Mouse (Mus musculus) heart, adult 11 months (tissue): ENCODE data around the gene Ube2i.
"Not testable (repeated sequence)": the region's sequence is repeated elsewhere in the genome, so short reads cannot be mapped to it uniquely, and the experiment has no call there.

ENCODE experiments used
- DNase-seq: peaks from one replicate; pipeline ENCODE4 v3.0.0; 2022

Ube2i gene

GRCm38 (mm10) chr17:25252643-25253042 lies 21.8 kb downstream of the Ube2i start:
- no peak for DNase-seq

DNA sequence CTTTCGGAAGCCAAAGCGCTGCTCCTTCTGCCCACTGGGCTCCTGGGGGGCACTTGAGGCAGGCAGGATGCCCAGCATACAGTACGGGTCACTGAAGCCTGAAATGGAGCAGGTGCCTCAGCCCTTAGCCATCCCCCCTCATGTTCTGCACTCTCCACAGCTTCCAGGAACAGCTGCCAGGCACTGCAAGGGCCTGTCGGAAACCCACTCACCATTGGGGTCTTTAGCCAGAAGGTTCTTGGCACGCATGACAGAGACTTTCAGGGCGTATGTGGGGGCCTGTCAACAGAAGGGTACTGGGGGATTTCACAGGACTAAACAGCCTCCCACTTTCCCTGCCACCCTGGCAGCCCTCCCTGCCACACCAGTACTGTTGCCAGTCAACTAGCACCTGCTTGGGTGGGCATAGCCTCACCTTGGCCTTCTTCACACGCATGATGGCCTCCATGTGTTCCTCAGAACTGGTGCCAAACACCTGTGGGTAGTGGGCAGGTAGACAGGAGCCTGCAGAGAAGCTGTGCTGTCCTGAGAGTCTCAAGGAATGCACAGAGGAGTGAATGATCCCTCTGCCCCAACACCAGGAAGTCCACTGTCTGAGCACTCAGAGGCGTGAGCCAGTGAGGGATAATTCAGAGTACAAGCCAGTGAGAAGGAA lies 24.1 kb downstream of the Ube2i start:
- no peak for DNase-seq

- DNase-seq: no peak
These were observed 26.2 kb downstream of the Ube2i start for GRCm38 (mm10) chr17:25248033-25248750.

DNA sequence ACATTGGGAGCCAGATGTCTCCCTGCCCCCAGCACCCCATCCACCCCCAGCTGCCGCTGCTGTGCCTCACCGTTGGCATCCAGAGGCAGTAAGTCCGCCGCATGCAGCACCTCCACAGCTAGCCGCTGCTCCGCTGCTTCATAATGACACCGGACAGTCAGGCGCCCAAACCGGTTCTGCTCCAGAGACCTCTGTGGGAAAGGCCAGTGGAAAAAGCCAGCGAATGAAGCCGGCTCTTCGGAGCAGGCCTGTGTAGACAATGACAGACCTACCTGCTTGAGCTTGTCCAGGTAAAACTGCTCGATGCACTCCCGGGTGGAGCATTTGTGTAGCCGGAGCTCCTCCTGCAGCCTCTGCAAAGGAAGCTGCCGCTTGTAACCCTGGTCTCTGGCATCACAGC lies 30.2 kb downstream of the Ube2i start:
- no peak for DNase-seq

GRCm38 (mm10) chr17:25243131-25243780 lies 31.2 kb downstream of the Ube2i start:
- no peak for DNase-seq

DNA sequence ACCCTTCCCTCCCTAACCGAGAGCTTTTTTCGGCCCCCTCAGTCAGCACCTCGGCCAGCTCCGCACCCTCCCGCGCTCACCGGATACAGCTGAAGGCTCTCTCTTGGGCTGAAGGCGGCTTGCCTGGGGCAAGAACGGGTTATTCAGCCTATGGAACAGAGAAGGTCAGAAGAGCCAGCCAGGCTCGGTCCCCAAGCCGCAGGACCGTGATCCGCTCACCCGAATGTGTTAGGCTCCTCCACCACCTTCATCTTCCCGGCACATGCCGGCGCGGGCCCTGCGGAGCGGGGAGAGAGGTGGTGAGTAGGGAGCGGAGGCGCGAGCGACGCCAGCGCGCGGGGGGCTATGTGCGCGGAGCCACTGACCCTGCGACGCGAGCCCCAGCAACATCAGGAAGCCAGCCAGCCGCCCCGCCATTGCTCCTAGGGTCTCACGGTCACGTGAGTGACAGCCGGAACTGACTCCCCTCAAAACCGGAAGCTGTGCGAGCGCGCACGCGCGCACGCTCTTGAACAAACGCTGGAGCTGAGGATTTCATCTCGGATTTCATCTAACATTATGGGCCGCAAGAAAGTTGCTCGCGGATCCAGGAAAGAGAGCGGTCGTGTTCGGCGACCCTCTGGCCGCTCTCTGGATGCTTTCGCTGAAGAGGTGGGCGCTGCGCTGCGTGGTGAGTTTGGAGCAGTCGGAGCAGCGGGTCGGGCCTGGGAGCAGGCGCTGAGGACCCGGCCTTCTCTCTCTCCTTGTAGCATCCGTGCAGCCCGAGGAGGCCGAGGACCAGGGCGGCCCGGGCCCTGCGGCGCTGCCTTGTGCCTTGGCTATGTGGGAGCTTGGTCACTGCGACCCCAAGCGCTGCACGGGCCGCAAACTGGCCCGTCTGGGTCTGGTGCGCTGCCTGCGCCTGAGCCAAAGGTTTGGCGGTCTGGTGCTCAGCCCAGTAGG lies 34.5 kb downstream of the Ube2i start, which contains the start of the genes Gnptg and Tsr3:
Gene Gnptg, minus strand, starts transcription at position 430 of the 942 bp plus-strand sequence.
Gene Tsr3, plus strand, starts transcription at position 476 of the 942 bp plus-strand sequence.
- DNase-seq: peak; percentile 98

DNA sequence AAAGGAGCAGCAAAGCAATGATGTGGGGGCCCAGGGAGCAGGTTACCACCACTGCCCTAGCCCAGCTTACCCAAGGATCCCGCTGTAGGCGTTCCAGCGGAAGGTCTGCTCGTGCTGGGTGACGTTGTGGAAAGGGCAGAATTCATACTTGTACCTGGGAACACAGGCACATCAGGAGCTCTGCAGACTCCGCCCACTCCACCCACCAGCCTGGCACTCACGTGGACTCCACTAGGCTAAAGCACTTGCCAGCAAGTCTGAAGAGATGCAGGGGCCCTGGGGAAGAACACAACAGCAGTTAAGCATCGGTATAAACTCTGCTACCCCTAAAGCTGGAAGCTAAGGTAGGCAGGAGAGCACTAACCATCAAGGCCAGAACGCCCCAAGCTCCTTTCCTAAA lies 38.8 kb downstream of the Ube2i start:
- no peak for DNase-seq

DNA sequence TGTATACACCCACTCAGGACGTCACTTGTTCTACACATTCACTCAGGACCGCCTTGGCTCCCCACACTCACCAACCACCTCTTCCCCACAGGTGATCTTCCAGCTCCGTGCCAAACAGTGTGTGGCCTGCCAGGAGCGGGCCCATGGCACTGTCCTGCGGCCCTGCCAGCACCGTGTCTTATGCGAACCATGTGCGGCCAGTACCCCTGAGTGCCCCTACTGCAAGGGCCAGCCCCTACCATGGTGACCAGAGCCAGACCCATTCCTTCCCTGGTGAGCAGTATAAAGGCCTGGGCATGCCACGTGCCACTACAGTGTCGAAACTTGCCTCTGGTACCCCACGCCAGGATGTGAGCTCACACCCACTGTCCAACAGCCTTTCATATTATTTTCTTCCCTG lies 42.8 kb downstream of the Ube2i start:
- not testable (repeated sequence) for DNase-seq

DNA sequence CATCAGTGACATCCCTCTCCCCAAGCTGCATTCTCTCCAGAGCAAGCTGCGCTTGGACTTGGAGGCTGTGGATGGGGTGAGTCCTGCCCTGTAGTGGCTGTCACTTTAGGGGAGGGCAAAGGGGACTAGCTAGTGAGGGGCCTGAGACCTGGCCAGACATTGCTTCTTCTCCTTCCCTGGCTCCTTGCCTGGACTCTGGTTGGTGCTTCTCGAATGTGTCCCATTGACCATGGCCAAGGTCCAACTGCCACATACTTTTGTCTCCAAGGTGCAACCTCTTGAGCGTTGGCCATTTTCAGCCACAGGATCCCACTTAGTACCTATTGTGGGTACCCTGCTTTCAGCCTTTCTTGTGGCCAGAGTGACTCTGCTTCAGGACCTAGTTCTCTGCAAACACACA lies 43.7 kb downstream of the Ube2i start:
- DNase-seq: no peak

DNA sequence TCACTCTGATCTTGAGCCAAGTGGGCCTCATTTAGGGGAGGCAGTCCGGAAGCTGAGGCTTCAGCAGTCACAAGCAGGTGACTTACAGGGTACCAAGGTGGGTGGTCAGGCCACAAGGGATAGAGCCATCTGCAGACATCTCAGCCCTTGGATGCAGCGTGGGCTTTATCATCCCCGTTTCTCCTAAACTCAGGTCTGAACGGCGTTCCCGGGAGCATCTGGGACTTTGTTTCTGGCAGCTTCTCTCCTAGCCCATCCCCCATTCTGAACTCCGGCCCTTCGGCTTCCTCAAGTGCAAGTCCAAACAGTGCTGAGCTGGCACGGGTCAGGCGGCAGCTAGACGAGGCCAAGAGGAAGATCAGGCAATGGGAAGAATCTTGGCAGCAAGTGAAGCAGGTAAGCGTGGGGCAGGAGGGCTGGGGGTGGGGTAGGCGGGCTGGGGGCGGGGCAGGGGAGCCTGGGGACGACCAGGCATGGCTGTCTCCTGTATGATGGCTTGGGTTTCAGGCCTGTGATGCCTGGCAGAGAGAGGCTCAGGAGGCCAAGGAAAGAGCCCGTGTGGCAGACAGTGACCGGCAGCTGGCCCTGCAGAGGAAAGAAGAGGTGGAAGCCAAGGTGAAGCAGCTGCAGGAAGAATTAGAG lies 44.3 kb downstream of the Ube2i start:
- DNase-seq: not testable (repeated sequence)

- no peak for DNase-seq
These were observed 46.4 kb downstream of the Ube2i start for GRCm38 (mm10) chr17:25227991-25228390.

DNA sequence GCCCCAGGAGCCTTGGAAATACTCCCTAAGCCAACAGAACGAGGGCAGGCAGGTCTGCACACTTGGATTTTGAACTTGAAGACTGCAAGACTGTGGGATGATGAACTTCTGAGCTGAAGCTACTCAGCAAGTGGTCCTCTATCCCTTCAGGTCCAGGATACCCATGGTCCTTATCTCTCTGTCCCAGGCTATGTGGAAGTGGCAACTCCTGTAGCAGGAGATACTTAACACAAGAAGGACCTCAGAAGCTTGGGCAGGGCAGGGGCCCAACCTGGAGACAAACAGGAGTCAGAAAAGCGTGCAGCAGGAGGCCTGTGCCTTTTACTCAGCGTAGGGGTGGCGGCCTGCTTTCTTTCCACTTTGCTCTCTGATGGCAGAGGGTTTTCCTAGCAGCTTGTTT lies 48.8 kb downstream of the Ube2i start:
- no peak for DNase-seq

DNA sequence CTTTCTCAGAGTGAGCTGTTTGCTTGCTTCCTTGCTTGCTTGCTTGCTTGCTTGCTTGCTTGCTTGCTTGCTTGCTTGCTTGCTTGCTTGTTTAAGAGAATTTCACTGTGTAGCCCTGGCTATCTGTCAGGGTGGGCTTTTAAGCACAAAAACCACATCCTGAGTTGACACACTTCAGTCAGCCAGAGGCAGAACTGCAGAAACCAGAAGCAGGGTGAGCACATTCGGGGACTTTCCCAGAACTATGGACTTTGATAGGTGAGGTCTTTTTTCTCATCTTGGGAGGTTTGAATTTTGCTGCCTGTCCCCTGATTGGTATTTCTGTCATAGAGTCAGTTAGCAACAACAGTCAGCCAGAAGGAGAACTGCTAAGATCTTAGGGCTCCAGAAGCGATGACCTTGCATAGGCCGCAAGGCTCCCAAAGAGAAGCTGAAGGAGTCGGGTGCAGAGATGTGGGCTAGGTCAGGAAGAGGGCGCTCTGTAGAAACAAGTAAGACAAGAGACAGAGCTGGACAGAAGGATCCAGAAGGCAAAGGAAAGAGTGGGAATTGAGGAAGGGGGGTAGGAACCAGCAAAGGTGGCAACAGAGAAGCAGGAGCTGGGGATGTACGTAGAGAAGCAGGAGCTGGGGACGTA lies 49.7 kb downstream of the Ube2i start:
- DNase-seq: no peak

DNA sequence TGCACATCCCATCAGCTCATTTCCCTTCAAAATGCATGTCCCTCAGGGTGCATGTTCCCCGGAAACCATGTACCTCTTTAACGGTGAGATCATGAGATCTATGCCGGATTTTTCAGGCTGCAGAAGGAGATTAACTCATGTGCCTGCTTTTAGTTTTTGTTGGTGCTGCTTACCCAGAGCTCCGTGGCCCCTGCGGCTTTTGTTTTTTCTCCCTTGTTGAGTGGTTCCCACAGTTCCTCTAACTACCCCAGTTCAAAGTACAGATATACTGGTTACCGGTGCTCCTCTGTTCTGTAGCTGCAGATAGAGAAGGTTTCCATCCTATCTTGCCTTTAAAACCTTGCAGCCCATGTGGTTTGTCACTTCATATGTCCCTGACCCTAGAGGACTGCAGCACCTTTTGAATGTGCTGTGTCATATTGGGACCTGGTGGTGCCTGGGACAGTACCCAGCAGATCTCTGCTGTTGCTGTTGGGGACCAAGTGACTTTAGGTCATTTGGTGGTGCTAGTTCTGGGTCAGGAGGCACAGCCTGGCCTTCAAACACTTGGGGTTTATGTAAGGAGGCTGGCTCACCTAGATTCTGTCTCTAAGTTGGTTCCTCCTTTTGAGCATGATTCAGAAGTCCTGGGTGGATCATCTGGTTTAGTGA lies 51.3 kb downstream of the Ube2i start:
- no peak for DNase-seq

- not testable (repeated sequence) for DNase-seq
These were observed 51.9 kb downstream of the Ube2i start for GRCm38 (mm10) chr17:25222504-25222940.

DNA sequence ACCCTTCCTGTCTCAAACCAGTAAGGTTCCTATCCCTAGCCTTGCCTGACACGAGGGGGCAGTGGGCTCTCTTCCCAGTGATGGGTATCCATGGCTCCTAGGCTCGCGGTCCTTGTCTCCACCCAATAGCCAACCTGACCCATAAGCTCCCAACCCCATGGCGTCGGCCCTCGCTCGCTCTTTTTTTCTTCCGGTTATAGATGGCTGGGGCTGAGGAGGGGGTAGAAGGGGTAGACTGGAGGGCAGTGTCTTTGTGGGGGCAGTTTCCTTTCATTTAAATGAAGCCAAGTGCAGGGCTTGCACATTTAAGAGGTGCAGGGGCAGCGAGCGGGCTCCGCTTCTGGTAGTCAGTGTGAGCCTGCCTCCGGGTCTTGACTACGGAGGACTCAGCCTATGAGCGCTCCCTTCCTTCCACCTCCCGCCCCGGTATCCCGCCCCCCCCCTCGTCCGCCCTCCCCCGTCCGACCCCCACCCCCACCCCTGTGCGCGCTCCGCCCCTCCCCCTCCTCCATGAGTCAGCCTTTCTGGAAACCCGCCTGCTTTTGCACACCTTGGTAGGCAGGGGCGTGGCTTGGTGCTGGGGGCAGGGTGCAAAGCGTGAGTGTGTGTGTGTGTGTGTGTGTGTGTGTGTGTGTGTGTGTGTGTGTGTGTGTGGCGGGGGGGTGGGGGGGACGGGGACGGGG lies 52.5 kb downstream of the Ube2i start:
- DNase-seq: peak; percentile 92

GRCm38 (mm10) chr17:25220746-25221145 lies 53.7 kb downstream of the Ube2i start:
- DNase-seq: peak; percentile 79

GRCm38 (mm10) chr17:25219492-25220295 lies 54.7 kb downstream of the Ube2i start:
- peak; percentile 84 for DNase-seq

DNA sequence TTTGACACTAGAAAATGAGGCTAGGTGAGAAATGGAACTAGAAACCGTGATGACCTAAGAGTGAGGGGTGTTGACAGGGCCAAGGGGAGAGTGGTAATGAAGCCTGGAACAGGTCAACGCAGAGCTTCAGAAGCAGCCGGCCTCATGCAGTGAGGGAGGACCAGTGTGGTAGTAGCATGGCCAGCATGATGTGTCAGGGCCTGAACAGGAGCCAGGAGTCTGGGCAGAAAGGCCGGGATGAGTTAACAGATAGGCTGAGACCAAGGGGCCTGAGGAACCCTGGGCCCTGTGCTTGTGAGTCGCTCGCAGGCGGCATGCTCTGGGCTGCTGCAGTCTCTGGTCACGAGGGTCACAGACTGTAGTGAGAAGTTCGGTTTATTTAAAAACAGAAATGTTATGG lies 55.5 kb downstream of the Ube2i start:
- DNase-seq: peak; percentile 87

- no peak for DNase-seq
These were observed 59.0 kb downstream of the Ube2i start for GRCm38 (mm10) chr17:25215431-25215830.
